Mouse (Mus musculus) heart, embryonic 14.5 days (tissue): ENCODE results near the gene B3gnt6. TPM values are rescaled to one million over a fixed set of nuclear protein-coding genes. Genes with fewer than 3 reads are reported as not detected.

Experiments used
- ATAC-seq: fragments of 200-750 bp; cut with Nextera tagmentation; 2 replicates; pipeline ENCODE4 v1.8.0; 2017; ENCODE audit warnings: low read depth, moderate TSS enrichment; ENCODE audit not compliant: insufficient number of reproducible peaks, insufficient read depth, low FRiP score
- H3K27ac ChIP-seq, 2 experiments: fragments of 200-500 bp in 1 of 2; fragments of 300-500 bp in 1 of 2; sonication (generic) in 1 of 2; replicated peaks in 1 of 2; 2 replicates each; pipeline ENCODE4 v1.5.1; 2012 to 2014; ENCODE audit warnings: low read depth in 2 of 2, low read length in 2 of 2, control low read depth in 1 of 2, mild to moderate bottlenecking in 1 of 2, mixed read lengths in 1 of 2; ENCODE audit not compliant: control insufficient read depth in 1 of 2, insufficient read depth in 1 of 2
- H3K27me3 ChIP-seq: fragments of 300-500 bp; sonication (generic); 2 replicates; pipeline ENCODE4 v1.6.1; 2014; ENCODE audit warnings: mild to moderate bottlenecking, low read length, control low read depth; ENCODE audit not compliant: control insufficient read depth, insufficient read depth
- H3K36me3 ChIP-seq: fragments of 300-500 bp; sonication (generic); 2 replicates; pipeline ENCODE4 v1.6.1; 2014; ENCODE audit warnings: mild to moderate bottlenecking, control low read depth, low read length, mixed read lengths; ENCODE audit not compliant: control insufficient read depth, insufficient read depth
- H3K4me1 ChIP-seq, 2 experiments: fragments of 200-500 bp in 1 of 2; fragments of 300-500 bp in 1 of 2; sonication (generic) in 1 of 2; 2 replicates each; pipeline ENCODE4 v1.6.1; 2012 to 2014; ENCODE audit warnings: low read length in 2 of 2, control low read depth in 1 of 2, mixed read lengths in 1 of 2; ENCODE audit not compliant: control insufficient read depth in 2 of 2, insufficient read depth in 2 of 2
- H3K4me2 ChIP-seq: fragments of 300-500 bp; sonication (generic); 2 replicates; pipeline ENCODE4 v1.6.1; 2014; ENCODE audit warnings: mild to moderate bottlenecking, low read length
- H3K4me3 ChIP-seq, 2 experiments: fragments of 200-500 bp in 1 of 2; fragments of 300-500 bp in 1 of 2; sonication (generic) in 1 of 2; 2 replicates each; pipeline ENCODE4 v1.5.1; 2012 to 2014; ENCODE audit warnings: low read length in 2 of 2, mild to moderate bottlenecking in 2 of 2, control low read depth in 1 of 2, low read depth in 1 of 2, moderate library complexity in 1 of 2; ENCODE audit not compliant: control insufficient read depth in 1 of 2, insufficient read depth in 1 of 2
- H3K9ac ChIP-seq: fragments of 300-500 bp; sonication (generic); 2 replicates; pipeline ENCODE4 v1.6.1; 2014; ENCODE audit warnings: mild to moderate bottlenecking, low read length
- H3K9me3 ChIP-seq: fragments of 300-500 bp; sonication (generic); 2 replicates; pipeline ENCODE4 v1.6.1; 2016; ENCODE audit warnings: low read length, control low read depth; ENCODE audit not compliant: control insufficient read depth
- WGBS: fragments of 180-500 bp; shearing (Covaris S2); extraction: QIAGEN DNeasy Blood & Tissue Kit; methylation state at CpG from one replicate; pipeline ENCODE4 v1.1.7; 2014; 5-methylcytosine and 5-hydroxymethylcytosine counted together
- polyA plus RNA-seq: library from polyadenylated mRNA; unstranded; fragments of >200 nt; fragmentation: Nextera tagmentation; extraction: Ambion mirVana; gene quantifications from 2 replicates; pipeline ENCODE4 v1.2.1, GENCODE M21; 2014

The B3gnt6 gene
- polyA plus RNA-seq, 1 experiment from 2014 or later, result 0.11 TPM

DNA sequence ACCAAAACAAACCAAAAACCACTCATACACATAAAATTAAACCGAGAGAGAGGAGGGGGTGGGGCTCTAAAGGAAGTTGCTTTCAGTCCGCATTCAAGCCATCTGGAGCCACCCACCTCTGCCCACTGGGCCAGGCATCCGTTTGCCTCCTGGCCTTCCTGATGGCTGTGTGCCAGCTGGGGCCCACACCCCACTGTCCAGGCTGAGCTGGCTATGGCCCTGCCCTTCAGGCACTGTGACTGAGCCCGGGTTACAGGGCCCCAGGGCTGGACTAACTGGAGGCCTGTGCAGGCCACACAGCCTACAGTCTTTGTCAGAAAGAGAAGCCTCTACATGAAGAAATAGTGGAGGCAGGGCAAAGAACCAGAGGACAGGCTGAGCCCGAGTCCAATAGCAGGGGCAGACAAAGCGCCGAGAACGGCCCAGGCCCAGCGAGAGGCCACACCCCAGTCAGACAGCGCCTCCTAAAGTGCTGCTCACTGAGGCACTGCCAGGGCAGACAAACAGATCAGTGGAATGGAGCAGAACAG is 34.2 kb downstream of the B3gnt6 start:
- WGBS, result 56% methylated on average over 10 of the region's 10 CpGs
- H3K4me2 ChIP-seq, result no peak overlapping the region
- peak overlapping the region; percentile 33 to 61; a peak in 3 of 4 replicates for H3K27ac ChIP-seq

DNA sequence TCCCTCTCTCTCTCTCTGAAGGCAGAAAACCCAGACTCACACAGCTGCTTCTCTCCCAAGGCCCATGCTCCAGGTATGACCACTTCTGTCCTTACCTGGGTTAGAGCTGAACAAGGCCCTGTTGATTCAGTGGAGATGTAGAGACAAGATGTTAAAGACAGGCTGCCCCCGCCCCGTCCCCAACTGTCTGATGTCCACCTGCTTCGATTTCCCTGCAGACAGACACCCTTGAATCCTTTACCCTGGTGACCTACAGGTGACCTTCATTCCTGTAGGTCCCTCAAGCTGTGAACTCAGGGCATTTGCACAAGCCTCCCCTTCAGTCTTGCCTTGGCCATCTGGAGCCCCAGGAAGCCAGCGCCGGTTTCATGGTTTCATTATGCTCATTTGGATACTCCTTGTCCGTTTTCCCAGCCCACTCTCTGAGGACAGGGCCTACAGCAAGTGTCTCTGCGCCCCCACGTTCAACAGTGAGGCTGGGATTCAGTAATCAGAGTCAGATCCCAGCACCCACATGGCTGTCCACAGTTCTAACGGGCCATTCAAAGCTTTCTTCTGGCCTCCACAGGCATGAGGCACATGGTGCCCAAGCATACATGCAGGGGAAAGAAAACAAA is 34.8 kb downstream of the B3gnt6 start:
- ATAC-seq, result 0 out of 2 replicates have a peak, but pooled peaks have one; percentile 8
- H3K4me1 ChIP-seq, result peaks cover 25 to 31% of the 10 kb centered on the region in 2 experiments
- no peaks in the 10 kb centered on the region for H3K36me3 ChIP-seq
- no peak overlapping the region for H3K4me3 ChIP-seq
- WGBS, result 73% methylated on average over 9 of the region's 9 CpGs
- peak overlapping the region; percentile 25 to 61; a peak in 1 of 4 replicates for H3K27ac ChIP-seq
- no peak overlapping the region for H3K4me2 ChIP-seq
- no peak overlapping the region; the same call in 1 of the 2 replicates for H3K9ac ChIP-seq
- no peaks in the 10 kb centered on the region for H3K9me3 ChIP-seq
- H3K27me3 ChIP-seq, result no peaks in the 10 kb centered on the region

More for the DNA sequence above, 34.2 kb downstream of the B3gnt6 start:
- Histone ChIP-seq H3K27me3 (no peaks in the 10 kb centered on the region), H3K4me3 (no peak overlapping the region), H3K9me3 (no peaks in the 10 kb centered on the region), H3K36me3 (no peaks in the 10 kb centered on the region), H3K9ac (peak overlapping the region; percentile 21; the same call in 1 of the 2 replicates), H3K4me1 (peaks cover 20 to 28% of the 10 kb centered on the region in 2 experiments)
- peak; percentile 49 for ATAC-seq

DNA sequence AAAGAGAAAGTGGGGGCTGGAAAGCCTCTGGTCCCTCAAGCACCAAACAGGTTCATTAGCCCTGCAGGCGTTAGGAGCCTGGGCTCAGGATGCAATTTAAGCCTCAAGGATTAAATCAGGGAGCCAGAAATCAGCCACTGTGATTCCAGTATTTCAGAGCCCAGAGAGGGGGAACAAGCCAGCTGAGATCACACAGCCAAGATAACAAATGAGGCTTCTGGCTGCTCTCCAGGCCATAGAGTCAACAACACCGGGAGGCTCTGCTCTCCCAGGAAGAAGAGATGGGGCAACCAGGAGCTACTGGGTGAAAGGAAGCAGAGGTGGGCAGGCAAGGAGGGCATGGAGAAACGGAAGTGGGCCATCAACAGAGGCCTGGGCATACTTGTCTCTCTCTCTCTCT is 35.6 kb downstream of the B3gnt6 start:
- no peaks in the 10 kb centered on the region for H3K27me3 ChIP-seq
- no peak for ATAC-seq
- peaks cover 25 to 34% of the 10 kb centered on the region in 2 experiments for H3K4me1 ChIP-seq
- no peaks in the 10 kb centered on the region for H3K36me3 ChIP-seq
- WGBS, result 27% methylated on average over 3 of the region's 3 CpGs
- no peak overlapping the region for H3K27ac ChIP-seq
- H3K9me3 ChIP-seq, result no peaks in the 10 kb centered on the region
- no peak overlapping the region for H3K4me3 ChIP-seq
- no peak overlapping the region for H3K4me2 ChIP-seq
- no peak overlapping the region for H3K9ac ChIP-seq

DNA sequence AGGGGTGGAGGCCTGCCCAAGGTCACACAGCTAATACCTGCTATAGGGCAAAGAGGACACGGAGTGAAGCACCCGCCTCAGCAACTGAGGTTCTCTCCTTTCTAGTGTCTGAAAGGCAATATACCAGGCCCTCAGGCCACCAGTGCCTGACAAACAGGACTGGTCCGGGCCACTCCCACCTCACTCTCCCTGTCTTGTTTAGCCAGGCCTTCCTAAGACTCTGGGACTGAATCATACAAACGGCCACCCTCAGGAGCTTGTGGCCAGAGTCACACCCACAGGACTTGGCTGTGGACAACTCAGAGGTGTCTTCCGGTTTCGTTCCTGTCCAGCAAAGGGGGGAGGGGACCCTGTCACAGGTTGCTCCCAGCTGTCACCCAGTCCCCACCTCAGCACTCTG is 37.0 kb downstream of the B3gnt6 start:
- 70% methylated on average over 6 of the region's 6 CpGs for WGBS
- H3K9ac ChIP-seq, result no peak overlapping the region
- no peak overlapping the region for H3K4me2 ChIP-seq
- peaks cover 25 to 36% of the 10 kb centered on the region in 2 experiments for H3K4me1 ChIP-seq
- no peaks in the 10 kb centered on the region for H3K27me3 ChIP-seq
- no peaks in the 10 kb centered on the region for H3K36me3 ChIP-seq
- no peak overlapping the region for H3K4me3 ChIP-seq
- H3K27ac ChIP-seq, result no peak overlapping the region
- no peak for ATAC-seq
- no peaks in the 10 kb centered on the region for H3K9me3 ChIP-seq

DNA sequence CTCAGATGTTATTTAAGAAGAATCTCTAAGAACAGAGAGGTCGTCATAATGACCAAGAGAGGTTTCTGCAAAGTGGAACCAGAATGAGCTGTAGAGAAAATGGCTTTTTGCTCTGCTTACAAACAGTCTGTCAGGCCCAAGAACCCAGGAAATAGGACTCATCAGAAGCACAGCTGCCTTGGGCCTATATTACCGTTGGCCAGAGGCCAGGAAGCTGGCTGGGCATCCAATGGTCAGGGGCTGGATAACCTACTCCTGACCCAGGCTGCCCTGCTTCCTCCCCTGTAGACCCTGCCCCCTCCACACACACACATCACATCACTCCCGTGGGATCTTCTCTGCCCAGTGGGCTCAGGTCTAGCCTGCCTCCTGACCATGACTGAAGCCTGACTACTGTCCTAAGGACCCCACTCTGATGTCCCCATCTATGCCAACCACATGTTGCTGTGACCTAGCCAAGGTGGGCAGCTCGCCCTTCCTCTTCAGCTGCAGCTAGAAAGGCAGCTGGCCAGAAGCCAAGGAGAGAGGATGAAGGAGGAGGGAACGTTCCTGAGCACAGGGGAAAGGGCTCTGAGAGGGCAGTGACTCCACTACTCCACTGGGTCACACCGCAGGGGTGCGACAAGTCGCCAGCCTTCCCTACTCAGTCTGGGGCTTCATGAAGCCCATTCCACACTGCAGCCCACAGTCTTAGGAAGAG is 39.1 kb downstream of the B3gnt6 start:
- H3K4me3 ChIP-seq, result no peak overlapping the region
- H3K27ac ChIP-seq, result peak overlapping the region in 1 of 2 experiments; percentile 10; a peak in 1 of 4 replicates
- H3K9ac ChIP-seq, result peak overlapping the region; percentile 21; the same call in 1 of the 2 replicates
- no peak overlapping the region for H3K4me2 ChIP-seq
- no peaks in the 10 kb centered on the region for H3K36me3 ChIP-seq
- peaks cover 36 to 42% of the 10 kb centered on the region in 2 experiments for H3K4me1 ChIP-seq
- WGBS, result 22% methylated on average over 8 of the region's 8 CpGs
- no peak for ATAC-seq
- no peaks in the 10 kb centered on the region for H3K9me3 ChIP-seq
- no peaks in the 10 kb centered on the region for H3K27me3 ChIP-seq

DNA sequence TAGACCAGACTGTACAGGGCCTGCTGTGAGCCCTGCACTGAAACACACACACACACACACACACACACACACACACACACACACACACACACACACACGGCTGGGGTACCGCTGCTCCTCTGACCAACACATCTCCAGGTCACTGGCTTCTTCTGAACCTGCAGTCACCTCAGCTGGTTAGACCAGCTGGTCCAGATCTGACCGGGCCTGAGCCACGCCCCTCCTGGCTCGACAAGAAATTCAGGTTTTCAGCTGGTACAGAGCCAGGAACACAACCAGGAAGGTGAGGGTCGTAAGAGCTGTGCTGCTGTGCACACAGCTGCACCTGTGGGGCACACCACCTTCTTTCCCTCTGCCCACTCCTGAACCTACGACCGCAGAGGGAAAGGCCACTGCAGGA is 40.8 kb downstream of the B3gnt6 start:
- no peaks in the 10 kb centered on the region for H3K27me3 ChIP-seq
- H3K4me1 ChIP-seq, result peaks cover 27 to 34% of the 10 kb centered on the region in 2 experiments
- WGBS, result 57% methylated on average over 8 of the region's 8 CpGs
- no peak overlapping the region for H3K9ac ChIP-seq
- H3K9me3 ChIP-seq, result no peaks in the 10 kb centered on the region
- no peak overlapping the region for H3K27ac ChIP-seq
- H3K4me3 ChIP-seq, result no peak overlapping the region
- H3K4me2 ChIP-seq, result no peak overlapping the region
- H3K36me3 ChIP-seq, result no peaks in the 10 kb centered on the region
- no peak for ATAC-seq

DNA sequence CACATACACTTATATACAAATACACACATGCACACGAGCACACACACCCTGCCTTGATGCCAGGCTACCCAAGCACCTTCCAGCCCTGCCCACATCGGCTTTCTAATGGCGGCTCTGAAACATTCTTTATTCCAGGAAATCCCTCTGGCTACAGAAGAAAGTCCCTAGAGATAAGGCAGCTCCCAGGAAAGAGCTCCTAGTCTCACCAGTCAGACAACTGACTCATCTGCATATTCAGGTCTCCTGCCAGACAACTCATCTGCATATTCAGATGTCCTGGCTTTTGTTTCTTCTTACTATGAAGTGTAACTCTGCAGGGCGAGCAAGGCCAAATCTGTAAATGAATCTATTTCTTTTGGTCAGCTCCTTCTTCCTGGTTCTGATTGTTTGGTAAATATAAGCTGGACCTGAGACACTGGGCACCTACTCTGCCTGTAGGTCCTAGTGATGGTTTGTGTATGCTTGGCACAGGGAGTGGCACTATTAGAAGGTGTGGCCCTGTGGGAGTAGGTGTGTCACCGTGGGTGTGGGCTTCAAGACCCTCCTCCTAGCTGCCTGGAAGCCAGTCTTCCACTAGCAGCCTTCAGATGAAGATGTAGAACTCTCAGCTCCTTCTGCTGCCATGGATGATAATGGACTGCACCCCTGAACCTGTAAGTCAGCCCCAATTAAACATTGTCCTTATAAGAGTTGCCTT is 41.5 kb downstream of the B3gnt6 start:
- no peak overlapping the region for H3K4me3 ChIP-seq
- H3K4me1 ChIP-seq, result peaks cover 25 to 34% of the 10 kb centered on the region in 2 experiments
- WGBS, result 57% methylated on average over 5 of the region's 5 CpGs
- no peak overlapping the region for H3K9ac ChIP-seq
- H3K4me2 ChIP-seq, result no peak overlapping the region
- no peaks in the 10 kb centered on the region for H3K27me3 ChIP-seq
- no peak for ATAC-seq
- H3K9me3 ChIP-seq, result no peaks in the 10 kb centered on the region
- H3K27ac ChIP-seq, result no peak overlapping the region
- no peaks in the 10 kb centered on the region for H3K36me3 ChIP-seq
